Mouse (Mus musculus) 3134 (cell line): ENCODE data around the gene Tspan11.
A peak's percentile ranks its signal among the peaks of the same experiment; 100 is the strongest.

Experiments
- DNase-seq: peaks from one replicate; pipeline ENCODE4 v3.0.0-alpha.2; 2011; ENCODE audit warnings: low spot score; ENCODE audit not compliant: insufficient read length; ENCODE audit errors: extremely low read depth

Gene Tspan11

DNA sequence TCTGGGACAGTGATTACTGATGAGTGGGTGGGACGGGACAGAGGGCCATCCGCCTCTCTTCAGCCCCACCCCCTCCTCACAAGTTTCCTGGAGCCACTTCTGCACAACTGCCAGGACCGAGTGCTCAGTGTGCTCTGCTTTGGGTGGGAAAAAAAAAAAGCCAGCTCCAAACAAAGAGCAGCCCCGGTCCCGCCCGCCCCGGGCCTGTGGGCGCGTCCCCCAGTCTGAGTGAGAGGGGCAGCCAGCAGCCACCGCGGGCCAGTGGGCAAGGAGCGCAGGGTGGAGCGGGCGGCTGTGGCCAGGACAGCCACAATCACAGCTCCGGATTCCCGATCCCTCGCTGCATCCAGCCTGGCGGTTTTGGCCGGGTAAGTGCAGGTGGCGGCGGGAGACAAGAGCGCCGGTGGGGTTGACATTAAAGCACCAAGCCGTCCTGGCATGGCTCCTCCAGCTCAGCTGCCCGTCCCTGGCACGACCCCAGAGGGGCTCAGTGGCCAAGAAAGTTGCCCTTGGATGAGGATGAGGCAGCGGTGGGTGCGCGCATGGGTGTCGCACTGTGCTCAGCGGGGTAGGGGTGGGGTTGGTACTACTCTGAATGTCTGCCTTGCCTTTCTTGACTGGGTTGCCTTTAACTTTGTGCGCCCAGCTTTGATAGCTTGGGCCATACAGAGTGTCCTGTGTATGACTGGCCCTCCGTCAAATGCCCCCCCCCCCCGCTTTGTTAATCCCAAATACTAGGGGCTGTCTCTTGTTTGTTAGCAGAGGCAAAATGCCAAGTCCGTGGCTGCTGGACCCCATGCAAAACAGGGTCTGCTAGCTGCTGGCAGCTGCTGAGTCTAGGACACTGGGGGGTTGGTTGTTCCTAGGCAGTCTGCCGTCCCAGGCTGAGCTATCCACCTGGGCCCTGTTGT lies at the start of gene Tspan11:
Gene Tspan11 (plus strand): TSS at position 79 of the 911 bp plus-strand sequence.
- no peak for DNase-seq

DNA sequence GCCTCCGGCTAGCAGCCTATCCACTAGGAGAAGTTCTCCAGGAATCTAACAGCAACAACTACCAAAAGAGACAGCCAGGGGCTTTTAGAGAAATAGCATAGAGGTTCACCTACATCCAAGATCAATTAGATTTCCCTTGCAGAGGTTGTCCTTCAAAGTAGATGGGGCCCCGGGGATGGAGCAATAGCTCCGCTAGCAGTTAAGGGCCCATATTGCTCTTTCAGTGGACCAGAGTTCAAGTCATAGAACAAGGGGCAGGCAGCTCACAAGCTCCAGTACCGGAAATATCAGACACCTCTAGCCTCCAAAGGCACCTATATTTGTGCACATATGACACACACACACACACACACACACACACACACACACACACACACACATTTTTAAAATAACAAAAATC lies 49.5 kb upstream of the Tspan11 start:
- no peak for DNase-seq

DNA sequence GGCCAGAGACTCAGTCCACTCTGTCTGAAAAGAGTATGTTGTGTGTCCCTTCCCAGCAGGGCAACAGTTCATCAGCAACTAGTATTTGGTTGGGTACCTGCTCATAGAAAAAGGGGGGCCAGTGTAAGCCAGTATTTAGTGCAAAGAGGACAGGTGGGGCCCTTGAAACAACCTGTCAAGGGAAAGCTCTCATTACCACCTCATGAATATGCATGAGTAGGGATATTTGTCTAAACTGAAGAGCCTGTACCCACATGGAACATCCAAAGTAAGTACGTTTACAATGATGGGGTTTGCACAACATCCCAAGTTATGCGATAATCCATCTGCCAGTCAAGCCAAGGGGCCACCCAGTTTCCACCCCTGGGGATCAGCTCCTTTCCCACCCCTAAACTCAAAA lies 47.9 kb upstream of the Tspan11 start:
- DNase-seq, result no peak

DNA sequence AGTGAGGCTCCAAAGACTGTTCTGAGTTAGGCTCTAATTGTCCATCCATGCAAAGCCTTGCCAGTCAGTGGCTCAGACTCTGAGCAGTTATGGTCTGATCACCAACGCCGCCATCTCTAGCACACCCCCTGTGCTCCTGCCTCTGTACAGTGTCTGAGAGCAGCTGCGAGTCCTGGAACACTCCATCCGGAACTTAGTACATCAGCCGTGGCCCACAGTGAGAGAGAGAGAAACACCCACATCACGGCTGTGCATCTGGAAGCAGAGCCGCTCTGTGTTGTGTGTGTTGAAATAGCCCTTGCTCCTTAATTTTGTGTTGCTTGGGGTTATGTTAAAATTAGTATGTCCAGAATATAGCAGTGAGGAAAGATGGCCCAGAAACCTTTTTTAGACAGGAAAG lies 47.2 kb upstream of the Tspan11 start:
- no peak for DNase-seq

DNA sequence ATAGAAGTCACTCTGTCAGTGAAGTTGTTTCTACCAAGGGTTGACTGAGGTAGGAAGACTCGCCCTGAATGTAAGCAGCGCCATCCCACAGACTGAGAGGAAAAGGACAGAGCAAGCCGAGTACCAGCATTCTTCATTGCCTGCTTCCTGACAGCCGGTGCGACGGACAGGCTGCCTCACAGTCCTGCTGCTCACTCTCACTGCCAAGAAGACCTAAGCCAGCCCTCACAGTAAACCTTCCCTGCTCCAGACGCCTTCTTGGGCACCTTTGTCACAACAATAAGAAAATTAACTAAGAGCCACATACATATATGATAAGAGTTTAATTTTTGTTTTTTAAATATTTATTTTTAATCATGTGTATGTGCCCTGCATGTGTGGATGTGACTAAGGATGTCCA lies 46.1 kb upstream of the Tspan11 start:
- DNase-seq, result no peak

DNA sequence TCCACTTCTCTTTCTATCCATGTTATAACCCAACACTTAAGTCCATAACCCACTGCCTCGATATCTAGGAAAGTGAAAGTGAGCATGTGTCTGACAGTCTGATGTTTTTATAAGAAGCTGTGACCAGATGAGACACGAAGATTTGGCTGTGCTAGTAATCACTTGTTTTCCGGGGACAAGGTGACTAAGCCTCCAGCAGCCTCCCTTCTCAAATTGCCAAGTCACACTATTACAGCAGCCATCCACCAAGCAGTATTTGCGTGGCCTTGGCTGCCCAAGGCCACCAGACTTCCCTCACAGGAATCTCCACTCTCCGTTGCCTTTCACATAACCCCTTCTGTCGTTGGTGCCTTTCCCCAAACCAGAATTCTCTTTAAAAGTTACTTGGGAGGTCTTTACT lies 40.9 kb upstream of the Tspan11 start:
- peak; percentile 38 for DNase-seq

DNA sequence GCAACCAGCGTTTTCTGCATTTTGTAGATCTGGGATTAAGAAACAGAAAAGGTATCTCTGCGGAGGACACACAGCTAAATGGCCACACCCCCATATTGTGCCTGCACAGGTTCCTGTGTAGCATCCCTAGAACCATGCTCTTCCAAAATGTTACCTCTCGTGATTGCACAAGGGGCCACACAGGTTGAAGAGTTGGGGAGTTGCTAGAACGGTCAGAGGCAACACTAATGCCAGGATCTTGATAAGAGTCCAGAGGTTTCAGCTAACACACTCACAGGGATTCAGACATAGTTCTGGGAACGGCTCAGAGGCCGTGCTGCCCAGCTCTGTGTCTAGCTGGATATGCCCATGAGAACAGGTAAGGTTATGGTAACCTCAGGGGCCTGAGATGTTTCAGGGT lies 37.9 kb upstream of the Tspan11 start:
- no peak for DNase-seq

DNA sequence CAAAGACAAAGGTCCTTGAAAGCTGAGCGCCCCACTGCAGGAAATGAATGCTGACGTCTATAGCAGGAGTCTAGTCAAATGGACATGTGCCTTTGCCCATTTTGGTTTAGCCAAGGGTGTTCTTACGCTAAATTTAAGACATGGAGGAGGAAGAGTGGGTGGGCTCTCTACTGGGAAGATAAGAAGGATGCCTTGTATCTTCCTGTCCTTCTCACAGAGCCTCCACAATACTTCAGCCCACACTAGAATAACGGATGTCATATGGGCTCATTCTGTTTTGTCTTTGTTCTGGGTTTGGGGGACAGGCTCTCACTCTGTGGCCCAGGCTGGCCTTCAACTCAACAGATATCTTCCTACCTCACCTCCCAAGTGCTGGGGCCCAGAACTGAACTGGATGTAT lies 35.8 kb upstream of the Tspan11 start:
- no peak for DNase-seq

DNA sequence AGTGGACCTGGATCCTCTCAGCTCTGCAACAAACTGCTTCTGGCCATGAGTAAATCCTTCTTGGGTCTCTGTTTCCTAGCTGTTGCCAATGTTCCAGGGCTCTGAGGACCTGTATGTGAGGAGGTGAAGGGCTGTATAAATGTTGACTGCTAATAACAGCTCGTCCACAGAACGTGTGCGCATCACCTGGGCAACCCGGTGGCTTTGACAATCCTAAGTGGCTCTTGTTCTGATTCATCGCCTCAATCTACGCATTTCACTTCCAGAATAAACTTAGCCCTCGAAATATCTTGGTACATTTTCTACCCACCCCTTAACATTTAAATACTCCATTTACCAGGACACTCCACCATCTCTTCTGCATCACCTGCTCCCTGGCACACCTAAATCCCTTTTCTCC lies 34.1 kb upstream of the Tspan11 start:
- DNase-seq, result no peak

DNA sequence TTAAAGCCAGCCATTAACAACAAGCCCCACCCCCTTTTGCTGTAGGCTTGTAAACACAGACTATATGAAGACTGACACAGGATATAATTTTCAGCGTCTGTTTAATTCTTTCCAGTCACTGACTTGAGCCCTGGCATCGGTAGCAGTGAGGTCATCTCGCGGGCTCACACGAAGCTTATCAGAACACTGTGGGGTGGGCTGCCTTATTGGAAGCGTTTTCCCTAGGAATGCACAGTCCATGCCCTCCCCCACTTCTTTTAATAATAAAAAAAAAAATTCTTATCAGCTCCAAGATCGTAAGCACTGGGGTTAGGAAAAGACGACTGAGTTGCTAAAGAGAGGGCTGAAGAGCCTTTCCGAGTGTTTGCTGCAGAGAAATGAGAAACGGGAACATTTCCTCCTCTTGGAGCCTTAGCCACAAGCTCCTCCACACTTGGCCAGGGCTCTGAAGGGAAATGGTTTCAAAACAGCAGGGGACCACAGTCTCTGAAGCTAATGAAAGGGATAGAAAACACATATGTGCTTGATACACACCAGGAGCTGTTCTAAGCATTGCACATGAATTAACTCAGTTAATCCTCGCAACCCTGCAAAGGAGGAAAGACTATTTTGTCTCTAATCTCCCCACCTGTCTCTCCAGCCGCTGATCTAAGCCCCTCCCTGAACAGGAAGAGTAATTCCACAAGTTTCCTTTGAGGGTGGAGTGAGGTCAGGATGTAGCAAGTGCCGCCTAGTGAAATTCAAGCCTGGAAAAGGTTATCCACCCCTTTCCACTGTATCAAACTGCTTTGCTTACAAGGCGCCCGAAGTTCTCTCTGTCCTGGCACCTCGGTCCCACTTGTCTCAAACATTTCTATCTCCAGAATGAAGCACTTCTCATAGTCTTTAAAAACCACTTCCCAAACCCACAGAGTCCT lies 33.4 kb upstream of the Tspan11 start:
- no peak for DNase-seq

DNA sequence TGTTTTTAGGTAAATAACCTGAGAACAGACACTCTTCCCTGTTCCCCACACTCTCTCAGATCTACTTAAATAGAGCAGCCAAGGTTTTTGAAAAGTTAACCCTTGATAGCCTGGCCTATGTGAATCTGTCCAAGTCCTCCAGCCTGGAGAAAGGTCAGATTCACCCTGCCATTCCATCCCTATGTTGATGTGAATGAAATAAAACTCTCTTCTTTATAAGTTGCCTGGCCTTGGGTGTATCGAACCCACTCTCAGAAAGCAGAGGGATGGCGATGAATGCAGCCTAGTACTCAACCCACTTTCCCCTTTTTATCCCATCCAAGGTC lies 32.7 kb upstream of the Tspan11 start:
- no peak for DNase-seq

DNA sequence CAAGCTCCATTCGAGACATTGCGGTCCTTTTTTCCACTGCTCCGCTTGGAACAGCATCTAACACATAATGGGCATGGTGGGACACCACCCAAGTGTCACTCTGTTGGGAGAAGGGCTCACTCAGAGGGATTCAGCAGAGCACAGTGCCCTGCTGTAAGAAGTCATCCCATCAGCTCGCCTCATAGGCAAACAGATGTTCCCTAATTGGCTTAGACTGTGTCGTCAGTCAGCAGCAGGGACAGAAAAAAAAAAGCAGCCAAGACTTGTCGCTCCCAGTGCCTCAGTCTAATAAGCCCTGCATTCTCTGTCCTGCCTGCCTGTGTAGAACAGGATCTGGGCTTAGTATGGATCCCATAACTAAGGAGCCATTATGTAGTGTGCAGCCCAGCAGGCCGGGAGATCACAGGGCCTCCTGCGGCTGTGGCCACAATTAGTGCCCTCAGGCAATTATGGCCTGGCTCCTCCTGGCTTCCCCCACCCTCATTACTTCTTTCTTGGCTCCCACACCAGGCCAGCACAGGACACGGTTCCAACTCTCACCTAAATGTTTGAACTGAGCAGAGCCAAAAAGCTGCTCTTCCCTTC lies 31.6 kb upstream of the Tspan11 start:
- DNase-seq, result no peak

DNA sequence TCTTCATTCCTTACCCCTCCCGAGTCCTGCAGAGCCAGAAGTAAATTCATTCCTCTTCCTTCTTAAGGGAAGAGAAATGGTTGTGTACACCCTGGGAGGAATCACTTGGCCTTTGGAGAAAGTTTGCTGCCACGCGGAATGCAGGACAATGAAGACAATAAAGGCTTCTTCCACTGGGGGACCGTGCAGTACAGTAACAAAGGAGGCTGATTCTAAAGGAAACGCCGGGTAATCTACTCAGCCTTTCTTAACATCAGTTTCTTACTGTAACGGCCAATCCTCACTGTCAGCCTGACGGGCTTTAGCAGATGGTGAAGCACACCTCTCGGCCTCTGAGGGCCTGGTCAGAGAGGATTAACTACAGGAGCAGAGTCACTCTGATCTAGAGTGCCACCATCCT lies 25.4 kb upstream of the Tspan11 start:
- no peak for DNase-seq

DNA sequence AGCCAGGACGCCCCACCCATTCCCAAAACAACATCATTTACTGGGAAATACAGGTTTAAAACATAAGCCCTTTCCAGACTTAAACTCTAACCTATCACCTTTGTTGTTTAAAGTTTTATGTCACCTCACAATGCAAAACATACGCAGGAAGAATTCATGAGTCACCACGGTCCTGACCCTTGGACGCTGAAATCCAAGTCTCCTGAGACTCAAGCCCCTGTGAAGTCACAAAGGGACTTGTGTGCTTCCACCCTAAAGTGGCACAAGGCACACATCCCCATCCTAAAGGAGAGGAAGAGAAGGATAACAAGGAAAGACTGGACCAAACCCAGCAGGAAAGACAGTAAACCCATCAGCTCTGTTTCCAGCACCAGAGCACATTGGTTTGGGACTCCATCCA lies 22.0 kb upstream of the Tspan11 start:
- DNase-seq, result no peak

DNA sequence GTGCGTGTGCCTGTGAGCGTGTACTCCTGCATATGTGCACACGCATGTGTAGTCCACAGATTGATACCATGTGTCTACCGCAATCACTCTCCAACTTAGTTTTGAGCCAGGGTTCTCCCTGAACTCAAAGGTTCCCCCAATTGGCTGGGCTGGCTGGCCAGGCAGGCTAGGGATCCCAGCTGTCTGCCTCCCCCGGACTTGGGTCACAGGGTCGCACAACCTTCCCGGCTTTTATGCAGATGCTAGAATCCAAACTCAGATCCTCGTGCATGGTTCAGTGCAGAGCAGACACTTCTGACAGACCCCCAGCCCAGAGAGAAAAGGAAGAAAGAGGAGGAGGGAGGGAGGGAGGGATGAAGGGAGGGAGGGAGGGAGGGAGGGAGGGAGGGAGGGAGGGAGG lies 18.8 kb upstream of the Tspan11 start:
- DNase-seq, result no peak

DNA sequence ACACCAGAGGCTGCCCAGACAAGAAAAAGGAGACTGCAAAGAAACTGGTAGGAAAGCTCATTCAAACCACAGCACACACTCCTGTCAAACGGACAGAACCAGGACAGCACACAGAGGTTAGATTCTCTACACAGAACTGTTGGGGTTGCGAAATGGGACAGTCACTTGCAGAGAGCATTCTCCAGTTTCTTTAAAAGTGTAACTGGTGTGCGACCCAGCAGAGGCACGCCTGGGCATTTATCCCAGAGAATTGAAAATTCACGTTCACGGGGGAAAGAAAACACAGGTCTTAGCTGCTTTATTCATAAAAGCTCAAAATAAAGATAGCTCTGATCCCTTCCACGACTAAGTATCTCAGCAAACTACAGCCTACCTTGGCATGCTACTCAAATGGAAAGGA lies 18.3 kb upstream of the Tspan11 start:
- no peak for DNase-seq

DNA sequence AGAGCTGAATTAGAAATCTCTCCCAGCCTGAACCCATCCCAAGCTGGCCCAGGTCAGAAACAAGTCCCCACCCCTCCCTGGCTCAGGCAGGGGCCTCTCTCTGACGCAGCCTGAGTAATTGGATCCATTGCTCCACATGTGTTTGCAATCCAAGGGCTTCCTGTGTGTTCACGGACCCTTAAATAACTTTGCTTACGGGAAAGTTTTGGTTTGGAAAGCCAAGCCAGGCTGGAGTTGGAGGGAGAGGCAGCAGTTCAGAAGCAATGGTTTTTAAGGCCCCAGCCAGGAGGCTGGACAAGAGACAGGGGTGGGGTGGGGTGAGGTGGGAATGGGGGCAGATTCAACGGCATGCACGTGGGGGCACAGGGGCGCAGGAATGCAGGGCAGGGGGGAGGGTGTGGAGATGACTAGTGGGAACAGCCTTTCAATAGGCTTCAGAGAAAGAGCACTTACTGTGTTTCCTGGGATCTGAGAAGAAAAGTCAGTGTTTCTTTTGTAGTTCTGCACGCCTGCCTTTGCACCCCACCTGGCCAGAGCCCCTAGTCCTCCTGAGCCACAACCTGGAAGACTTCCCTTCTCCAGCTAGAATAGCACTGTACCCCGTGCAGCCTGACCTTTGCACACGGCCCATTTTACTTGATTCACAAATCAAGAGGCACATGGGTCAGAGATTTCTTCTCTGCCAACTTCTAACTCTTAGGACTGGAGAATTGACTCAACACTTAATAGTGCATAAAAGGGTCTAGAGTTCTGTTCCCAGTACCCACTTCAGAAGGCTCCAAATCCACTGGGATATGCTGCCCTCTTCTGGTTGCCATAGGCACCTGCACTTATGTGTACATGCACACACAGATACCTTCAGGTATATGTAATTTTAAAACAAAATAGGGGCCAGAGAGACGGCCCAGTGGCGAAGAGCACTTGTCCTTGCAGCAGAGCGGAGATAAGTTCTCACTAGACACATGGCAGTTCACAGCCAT lies 16.8 kb upstream of the Tspan11 start:
- DNase-seq, result peak; percentile 72

DNA sequence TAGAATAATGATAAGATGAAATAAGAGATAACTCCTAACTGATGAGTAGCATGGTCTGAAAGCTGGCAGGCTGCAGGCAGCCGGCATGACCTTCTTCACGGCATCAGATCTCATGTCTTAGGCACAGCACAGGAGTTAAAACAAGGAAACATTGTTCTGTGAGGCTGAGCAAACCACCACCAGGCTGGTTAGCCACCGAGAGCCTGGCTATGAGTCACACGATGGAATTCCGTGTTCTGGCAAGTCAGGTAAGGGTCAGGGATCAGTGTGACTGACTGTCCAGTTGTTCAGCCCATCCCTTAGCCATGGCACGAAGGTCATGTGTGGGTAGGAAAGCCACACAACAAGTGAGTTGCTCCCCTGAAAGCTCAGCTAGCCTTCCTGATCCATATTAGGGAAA lies 16.0 kb upstream of the Tspan11 start:
- DNase-seq, result peak; percentile 82

DNA sequence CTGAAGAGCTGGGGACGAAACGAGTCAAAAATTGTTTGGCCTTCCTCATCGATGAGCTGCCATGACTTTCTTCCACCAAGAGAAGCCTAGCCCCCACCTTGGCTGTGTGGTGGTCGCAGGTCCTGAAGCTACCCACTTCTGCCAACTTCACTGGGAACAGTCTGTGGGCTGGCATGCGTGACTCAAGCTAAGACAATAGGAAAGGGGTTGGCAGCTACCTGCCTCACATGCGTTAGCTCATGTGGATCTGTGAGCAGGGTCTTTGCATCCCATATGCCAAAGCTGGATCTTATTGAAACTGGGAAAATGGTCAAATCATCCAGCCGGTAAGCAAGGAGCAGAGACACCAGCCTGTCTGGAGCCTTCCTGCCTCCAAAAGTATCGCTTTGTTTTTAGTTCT lies 14.8 kb upstream of the Tspan11 start:
- no peak for DNase-seq

DNA sequence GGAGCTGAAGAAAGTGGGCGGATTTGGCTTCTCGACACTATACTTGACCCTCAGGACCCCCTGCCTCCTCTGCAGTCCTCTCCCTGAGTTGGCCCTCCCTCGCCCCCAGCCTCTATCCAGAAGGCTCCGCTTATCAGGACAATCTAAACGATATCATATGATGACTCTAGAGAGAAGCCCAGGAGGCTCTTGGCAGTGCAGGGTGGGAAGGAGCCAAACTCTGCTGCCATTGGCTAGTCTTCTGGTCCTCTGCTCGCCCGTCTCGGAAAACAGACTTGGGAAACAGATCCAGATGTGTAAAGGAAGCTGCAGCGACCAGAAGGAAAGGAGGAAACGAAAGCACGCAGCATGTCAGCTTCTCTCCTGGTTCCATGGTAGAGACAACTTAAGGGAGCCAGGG lies 11.5 kb upstream of the Tspan11 start:
- no peak for DNase-seq
